Mouse (Mus musculus) telencephalon, adult 2 months (tissue): ENCODE results near the gene Trarg1.
A peak's percentile ranks its signal among the peaks of the same experiment; 100 is the strongest.

ENCODE experiments used
- DNase-seq: peaks from one replicate; pipeline ENCODE4 v3.0.0-alpha.2; 2011; ENCODE audit warnings: low read depth, low spot score

Gene Trarg1

DNA sequence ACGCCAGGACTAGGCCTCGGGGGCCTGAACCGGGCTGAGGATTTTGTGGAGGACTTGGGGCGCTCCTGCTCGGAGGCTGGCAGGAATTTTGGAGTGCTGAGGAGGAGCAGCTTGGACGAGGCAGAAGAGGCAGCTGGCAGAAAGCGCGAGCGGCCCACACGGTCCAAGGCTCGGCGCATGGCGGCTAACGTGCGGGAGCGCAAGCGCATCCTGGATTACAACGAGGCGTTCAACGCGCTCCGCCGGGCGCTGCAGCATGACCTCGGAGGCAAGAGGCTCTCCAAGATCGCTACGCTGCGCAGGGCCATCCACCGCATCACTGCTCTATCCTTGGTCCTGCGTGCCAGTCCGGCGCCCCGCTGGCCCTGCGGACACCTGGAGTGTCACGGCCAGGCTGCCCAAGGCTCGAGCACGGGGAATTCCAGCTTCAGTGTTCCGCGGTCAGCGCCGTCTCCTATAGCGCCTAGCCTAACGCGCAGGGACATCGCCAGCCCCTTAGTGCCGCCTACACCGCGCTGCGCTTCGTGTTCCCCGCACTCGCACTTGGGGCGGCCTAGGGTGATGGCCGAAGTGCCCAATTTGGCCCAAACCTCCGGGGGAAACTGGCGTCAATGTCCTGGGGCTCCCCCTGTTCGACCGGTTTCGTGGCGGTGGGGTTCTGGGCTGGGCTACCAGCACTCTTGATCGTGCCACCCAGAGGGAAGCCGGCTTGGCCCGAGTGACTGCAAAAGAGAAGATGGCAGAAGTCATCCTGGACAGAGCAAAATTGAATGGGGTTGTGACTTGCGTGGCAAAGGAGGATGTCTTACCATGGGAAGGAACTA lies 6.8 kb upstream of the Trarg1 start:
- peak; percentile 46 for DNase-seq

DNA sequence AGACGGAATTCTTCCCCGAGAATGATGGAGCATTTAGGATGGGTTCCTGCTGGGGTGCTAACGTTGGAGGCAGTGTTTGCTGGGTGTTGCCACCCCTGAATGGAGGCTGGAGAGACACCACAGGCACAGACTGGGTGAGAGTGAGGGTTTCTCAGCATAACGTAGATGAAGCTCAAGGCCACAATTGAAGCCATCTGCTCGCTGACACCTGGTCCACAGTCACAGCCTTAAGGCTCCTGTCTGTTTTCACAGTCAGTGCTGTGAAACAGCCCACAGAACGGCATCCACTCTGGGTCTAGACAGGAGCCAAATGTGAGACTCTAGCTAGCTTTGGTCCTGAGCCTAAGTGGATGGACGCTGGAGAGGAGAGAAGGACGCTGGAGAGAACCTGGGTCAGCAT lies 5.4 kb upstream of the Trarg1 start:
- DNase-seq, result no peak

DNA sequence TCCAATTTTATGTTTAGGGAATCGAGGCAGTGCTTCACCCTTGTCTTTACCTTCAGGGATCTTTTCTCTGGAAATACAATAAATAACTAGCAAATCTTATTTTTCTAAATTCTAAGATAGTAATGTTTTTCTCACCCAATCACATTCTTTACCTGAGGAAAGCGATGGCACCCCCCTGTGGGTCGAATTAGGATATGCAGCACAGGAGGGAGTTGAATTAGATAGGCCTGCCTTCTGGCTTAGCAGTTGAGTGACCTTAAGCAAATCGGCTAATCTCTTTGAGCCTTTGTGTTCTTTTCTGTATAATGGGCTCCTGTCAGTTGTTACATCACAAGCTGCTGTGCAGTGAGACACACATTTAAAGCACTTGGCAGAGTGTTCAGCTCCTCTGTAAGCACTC lies 4.9 kb upstream of the Trarg1 start:
- no peak for DNase-seq

DNA sequence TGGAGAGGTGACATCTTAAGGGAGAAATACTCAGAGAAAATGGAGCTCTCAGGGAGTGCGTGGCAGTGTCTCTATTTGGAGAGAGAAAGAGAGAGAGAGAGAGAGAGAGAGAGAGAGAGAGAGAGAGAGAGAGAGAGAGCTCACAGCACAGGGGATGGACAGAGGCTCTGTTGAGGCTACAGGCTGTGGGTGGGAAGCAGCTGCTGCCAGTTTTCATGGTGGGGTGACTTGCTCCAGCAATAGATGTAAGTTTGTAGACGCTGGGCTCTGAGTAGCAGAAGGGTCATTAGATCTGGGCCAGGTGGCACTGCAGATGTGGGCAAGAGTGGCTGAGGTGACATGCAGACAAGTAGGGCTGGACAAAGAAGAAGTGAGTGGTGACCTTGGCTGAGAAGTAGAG lies 6.0 kb downstream of the Trarg1 start:
- DNase-seq, result no peak

DNA sequence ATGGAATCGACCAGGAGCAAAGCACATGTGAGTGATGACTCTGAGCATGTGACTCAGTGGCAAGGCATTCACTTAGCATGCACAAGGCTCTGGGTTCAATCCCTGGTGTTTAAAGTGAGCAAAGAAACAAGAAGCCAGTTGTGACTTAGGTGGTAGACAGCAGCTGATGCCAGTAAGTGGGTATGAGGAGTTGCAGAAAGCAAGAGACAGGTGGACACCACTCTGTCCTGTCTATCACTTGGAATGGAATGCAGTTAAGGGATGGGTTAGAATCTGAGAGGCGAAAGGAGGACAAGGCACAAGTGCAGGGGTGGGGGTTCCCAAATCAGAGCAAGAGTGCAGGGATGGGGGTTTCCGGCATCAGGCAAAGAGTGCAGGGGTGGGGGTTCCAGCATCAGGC lies 12.5 kb downstream of the Trarg1 start:
- no peak for DNase-seq

DNA sequence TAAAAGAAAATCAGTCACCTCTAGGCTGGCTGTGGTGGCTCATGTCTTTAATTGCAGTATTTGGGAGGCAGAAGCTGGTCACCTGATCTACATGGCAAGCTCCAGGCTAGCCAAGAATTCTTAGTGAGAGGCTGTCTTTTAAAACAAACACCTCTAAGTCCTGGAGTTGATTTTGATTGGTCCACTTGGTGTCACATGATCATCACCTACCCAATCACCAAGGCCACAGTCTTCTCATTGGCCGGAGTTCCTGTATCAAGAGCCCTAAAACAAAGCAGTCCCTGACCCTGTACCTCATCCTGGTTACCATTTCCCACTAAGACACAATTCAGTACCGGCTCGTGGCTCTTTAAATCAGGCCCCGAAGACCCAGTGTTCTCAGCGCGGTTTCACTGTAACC lies 16.2 kb downstream of the Trarg1 start:
- peak; percentile 52 for DNase-seq

DNA sequence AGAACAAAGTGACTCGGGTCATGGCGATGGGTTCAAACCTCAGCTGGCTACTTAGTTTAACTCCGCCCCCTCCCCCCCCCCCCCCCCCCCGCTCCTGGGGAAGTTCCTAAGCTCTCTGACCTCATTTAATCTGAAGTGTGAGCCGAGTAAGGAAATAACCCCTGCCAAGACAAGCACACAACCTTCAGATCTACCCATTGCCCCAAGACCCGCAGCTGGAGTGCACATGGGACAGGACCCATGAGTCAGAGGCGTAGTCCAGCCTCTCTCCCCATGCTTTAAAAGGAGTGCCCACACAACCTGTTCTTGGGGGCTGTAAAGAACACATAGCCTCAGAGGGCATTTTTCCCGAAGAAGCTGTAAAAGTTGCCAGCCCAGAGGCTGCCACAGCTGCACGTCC lies 20.0 kb downstream of the Trarg1 start:
- no peak for DNase-seq

DNA sequence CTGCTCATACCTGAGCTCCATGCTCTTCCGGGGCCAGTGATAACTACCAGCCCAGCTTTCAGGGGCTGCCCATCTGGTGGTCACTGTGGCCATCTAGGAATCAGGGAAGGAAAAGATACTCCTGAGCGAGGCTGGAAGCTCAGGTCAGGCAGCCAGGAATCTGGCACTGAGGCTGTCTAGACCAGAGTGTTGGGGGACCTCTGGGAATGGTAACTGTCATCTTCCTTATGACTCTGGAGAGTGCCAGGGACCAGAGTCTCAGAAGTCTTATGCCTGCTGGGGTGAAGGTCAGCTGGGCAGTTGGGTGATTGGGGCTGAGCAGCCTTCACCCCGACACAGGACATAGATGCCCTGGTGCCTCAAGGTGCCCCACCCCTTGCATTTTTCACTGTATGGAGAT lies 28.0 kb downstream of the Trarg1 start:
- no peak for DNase-seq

- no peak for DNase-seq
Observed at GRCm38 (mm10) chr11:76708066-76708465, 28.5 kb downstream of the Trarg1 start.

- no peak for DNase-seq
Observed at GRCm38 (mm10) chr11:76708881-76709280, 29.3 kb downstream of the Trarg1 start.

GRCm38 (mm10) chr11:76709625-76710452 lies 30.2 kb downstream of the Trarg1 start:
- no peak for DNase-seq

DNA sequence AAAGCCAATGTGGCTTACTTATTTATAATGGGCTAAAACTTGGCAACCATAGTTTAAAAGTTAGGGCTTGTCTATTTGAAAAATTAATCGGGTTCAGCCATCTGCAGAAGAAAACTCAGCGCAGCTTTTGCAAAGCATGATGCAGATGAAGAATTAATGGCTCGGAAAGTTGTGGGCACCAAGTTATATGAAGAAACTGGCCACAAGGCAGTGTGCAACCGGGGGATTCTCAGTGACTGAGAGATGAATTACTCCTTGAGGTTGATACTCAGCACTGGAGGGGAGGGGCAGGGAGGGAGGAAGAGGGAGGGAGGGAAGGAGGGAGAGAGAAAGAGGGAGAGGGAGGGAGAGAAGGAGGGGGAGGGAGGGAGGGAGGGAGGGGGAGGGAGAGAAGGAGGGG lies 37.4 kb downstream of the Trarg1 start:
- no peak for DNase-seq

- no peak for DNase-seq
Observed at GRCm38 (mm10) chr11:76723911-76724310, 44.3 kb downstream of the Trarg1 start.

DNA sequence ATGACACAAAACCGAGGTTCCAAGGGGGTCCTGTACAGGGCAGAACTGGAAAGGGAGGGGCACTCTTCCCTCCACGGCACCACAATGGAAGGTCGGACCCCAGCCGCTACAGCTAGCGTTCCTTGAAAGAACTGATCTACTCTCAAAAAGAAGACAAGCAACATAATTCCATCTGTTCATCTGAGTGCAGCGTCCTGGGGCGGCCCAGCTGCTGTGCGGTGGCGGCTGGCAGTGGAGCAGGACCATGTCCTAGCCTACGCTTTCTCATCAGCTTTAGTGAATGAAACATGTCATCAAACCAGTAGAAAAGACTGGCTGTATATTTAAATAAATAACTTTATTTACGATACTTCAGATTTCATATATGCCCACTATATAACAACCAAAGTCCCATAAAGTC lies 48.5 kb downstream of the Trarg1 start:
- no peak for DNase-seq

GRCm38 (mm10) chr11:76730650-76731049 lies 51.0 kb downstream of the Trarg1 start:
- no peak for DNase-seq

GRCm38 (mm10) chr11:76734560-76734959 lies 55.0 kb downstream of the Trarg1 start:
- DNase-seq, result no peak

- no peak for DNase-seq
Observed at GRCm38 (mm10) chr11:76735753-76736324, 56.2 kb downstream of the Trarg1 start.

DNA sequence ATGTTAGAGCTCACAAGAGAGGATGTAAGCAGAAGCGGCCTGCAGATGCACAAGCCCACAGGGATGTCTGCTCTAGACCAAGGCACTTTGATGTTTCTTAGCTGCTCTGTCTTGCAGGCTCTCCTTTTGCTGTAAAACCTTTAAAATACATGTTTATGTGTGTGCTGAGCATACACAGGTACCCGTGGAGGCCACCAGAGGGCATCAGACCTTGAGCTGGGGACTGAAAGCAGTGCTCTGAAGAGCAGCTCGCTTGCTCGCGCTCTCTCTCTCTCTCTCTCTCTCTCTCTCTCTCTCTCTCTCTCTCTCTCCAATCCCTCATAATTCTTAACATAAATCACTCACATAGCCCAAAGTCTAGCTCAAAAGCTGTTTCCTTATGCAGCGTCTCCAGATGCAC lies 59.5 kb downstream of the Trarg1 start:
- no peak for DNase-seq

GRCm38 (mm10) chr11:76742511-76742910 lies 62.9 kb downstream of the Trarg1 start:
- no peak for DNase-seq

DNA sequence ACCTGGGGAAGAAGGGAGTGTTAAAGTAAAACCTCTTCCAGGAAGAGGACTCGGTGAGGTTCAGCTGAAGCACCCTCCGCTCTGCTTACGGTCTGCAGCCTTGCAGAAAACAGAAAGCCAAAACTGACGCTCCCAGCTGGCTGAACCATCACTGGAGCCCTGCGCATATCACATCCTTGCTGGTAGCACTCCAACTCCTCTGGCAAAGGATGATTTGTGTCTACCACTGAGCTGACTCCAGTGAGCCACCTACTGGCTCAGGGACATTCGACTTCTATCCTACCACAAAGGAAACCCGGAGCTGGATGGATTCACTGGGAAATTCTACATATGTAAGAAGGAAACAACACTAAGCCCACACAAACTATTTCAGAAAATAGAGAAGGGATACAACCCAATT lies 64.9 kb downstream of the Trarg1 start:
- peak; percentile 86 for DNase-seq

DNA sequence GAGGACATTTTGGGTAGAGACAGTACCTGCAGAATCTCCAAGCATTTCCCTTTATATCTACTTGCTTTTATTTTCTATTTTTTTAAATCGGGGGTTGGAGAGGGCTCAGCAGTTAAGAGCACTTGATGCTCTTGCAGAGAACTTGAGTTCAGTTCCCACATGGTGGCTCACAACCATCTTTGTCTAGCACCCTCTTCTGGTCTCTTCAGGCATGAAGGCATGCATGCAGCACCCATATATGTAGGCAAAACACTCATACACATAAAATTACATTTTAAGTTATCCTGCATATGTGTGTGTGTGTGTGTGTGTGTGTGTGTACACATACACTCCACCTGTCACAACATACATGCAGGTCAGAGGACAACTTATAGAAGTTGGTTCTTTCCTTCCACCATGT lies 66.3 kb downstream of the Trarg1 start:
- no peak for DNase-seq
